Mouse (Mus musculus): ENCODE measurements around the gene Fam129b. TPM values are rescaled to one million over a fixed set of nuclear protein-coding genes. Genes with fewer than 3 reads are reported as not detected.
A peak's percentile ranks its signal among the peaks of the same experiment; 100 is the strongest.

Fam129b gene
- polyA plus RNA-seq, 1 experiment from 2014 or later = 25.3 TPM

DNA sequence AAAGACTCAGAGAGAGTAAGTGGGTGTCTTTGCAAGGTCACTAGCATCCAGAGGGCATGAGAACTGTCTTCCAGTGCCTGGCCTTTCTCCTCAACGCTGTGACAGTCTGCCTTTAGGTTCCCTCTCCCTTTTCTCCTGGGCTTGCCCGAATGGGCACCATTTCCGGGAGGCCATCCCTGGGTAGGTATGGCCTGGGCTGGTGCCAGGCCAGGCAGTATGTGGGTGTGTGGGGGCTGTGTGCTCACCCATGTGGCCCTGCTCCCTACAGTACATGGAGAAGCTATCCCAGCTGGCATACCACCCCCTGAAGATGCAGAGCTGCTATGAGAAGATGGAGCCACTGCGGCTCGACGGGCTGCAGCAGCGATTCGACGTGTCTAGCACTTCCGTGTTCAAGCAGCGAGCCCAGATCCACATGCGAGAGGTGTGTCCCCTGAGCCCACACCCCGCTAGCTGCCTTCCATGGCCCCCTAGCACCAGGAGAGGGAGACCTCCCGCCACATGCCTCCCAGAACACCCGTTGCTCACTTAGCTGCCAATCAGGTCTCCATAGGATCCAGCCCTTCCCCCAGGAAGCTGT, 46.0 kb downstream of the Fam129b start:
- H3K4me1 ChIP-seq (ENCODE audit: control insufficient read depth, insufficient read depth, low read length) = no peaks in the 10 kb centered on the region
- no peak for ATAC-seq
- H3K4me2 ChIP-seq (ENCODE audit: low read length) = no peak overlapping the region
- H3K9me3 ChIP-seq (replicated peaks; ENCODE audit: control insufficient read depth, low read length, poor library complexity, severe bottlenecking) = no peaks in the 10 kb centered on the region
- peaks cover 43% of the 10 kb centered on the region for H3K36me3 ChIP-seq (ENCODE audit: control insufficient read depth, insufficient read depth, low read length)
- H3K27me3 ChIP-seq (ENCODE audit: control insufficient read depth, insufficient read depth, low read depth, low read length) = no peaks in the 10 kb centered on the region
- no peak overlapping the region for H3K9ac ChIP-seq (ENCODE audit: low read depth, low read length)
- WGBS = 90% methylated on average over 15 of the region's 15 CpGs
- H3K27ac ChIP-seq (ENCODE audit: low read length) = no peak overlapping the region
- no peak overlapping the region for H3K4me3 ChIP-seq (ENCODE audit: low read depth, low read length)

DNA sequence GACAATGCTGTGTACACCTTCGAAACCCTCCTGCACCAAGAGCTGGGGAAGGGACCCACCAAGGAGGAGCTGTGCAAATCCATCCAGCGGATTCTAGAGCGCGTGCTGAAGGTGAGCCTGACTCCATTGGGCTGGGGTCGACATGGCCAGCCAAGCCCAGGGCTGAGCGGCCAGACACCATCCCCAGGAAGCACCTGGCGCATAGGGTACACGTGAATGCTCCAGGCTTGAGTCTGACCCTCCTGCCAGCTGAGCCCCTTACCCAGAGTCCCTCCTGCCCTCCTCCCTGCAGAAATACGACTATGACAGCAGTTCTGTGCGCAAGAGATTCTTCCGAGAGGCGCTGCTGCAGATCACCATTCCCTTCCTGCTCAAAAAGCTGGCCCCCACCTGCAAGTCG, 46.6 kb downstream of the Fam129b start:
- WGBS = 90% methylated on average over 13 of the region's 13 CpGs
- ATAC-seq = no peak
- Histone ChIP-seq H3K4me2 (ENCODE audit: low read length) (no peak overlapping the region), H3K36me3 (ENCODE audit: control insufficient read depth, insufficient read depth, low read length) (peaks cover 41% of the 10 kb centered on the region), H3K4me3 (ENCODE audit: low read depth, low read length) (no peak overlapping the region), H3K4me1 (ENCODE audit: control insufficient read depth, insufficient read depth, low read length) (no peaks in the 10 kb centered on the region), H3K27me3 (ENCODE audit: control insufficient read depth, insufficient read depth, low read depth, low read length) (no peaks in the 10 kb centered on the region), H3K27ac (ENCODE audit: low read length) (no peak overlapping the region), H3K9ac (ENCODE audit: low read depth, low read length) (no peak overlapping the region), H3K9me3 (replicated peaks; ENCODE audit: control insufficient read depth, low read length, poor library complexity, severe bottlenecking) (no peaks in the 10 kb centered on the region)

- no peaks in the 10 kb centered on the region for H3K9me3 ChIP-seq (replicated peaks; ENCODE audit: control insufficient read depth, low read length, poor library complexity, severe bottlenecking)
- ATAC-seq = no peak
- H3K27ac ChIP-seq (ENCODE audit: low read length) = no peak overlapping the region
- no peaks in the 10 kb centered on the region for H3K27me3 ChIP-seq (ENCODE audit: control insufficient read depth, insufficient read depth, low read depth, low read length)
- no peaks in the 10 kb centered on the region for H3K4me1 ChIP-seq (ENCODE audit: control insufficient read depth, insufficient read depth, low read length)
- H3K4me2 ChIP-seq (ENCODE audit: low read length) = no peak overlapping the region
- H3K9ac ChIP-seq (ENCODE audit: low read depth, low read length) = no peak overlapping the region
- 93% methylated on average over 23 of the region's 24 CpGs for WGBS
- no peak overlapping the region for H3K4me3 ChIP-seq (ENCODE audit: low read depth, low read length)
- peaks cover 37% of the 10 kb centered on the region for H3K36me3 ChIP-seq (ENCODE audit: control insufficient read depth, insufficient read depth, low read length)
Measured at GRCm38 (mm10) chr2:32923551-32924250, 47.8 kb downstream of the Fam129b start.

GRCm38 (mm10) chr2:32924306-32924844, 48.5 kb downstream of the Fam129b start:
- Histone ChIP-seq H3K4me2 (ENCODE audit: low read length) (no peak overlapping the region), H3K36me3 (ENCODE audit: control insufficient read depth, insufficient read depth, low read length) (peaks cover 31% of the 10 kb centered on the region), H3K27me3 (ENCODE audit: control insufficient read depth, insufficient read depth, low read depth, low read length) (no peaks in the 10 kb centered on the region), H3K4me1 (ENCODE audit: control insufficient read depth, insufficient read depth, low read length) (no peaks in the 10 kb centered on the region), H3K9ac (ENCODE audit: low read depth, low read length) (no peak overlapping the region), H3K9me3 (replicated peaks; ENCODE audit: control insufficient read depth, low read length, poor library complexity, severe bottlenecking) (no peaks in the 10 kb centered on the region), H3K27ac (ENCODE audit: low read length) (no peak overlapping the region), H3K4me3 (ENCODE audit: low read depth, low read length) (no peak overlapping the region)
- WGBS = 69% methylated on average over 10 of the region's 10 CpGs
- no peak for ATAC-seq

DNA sequence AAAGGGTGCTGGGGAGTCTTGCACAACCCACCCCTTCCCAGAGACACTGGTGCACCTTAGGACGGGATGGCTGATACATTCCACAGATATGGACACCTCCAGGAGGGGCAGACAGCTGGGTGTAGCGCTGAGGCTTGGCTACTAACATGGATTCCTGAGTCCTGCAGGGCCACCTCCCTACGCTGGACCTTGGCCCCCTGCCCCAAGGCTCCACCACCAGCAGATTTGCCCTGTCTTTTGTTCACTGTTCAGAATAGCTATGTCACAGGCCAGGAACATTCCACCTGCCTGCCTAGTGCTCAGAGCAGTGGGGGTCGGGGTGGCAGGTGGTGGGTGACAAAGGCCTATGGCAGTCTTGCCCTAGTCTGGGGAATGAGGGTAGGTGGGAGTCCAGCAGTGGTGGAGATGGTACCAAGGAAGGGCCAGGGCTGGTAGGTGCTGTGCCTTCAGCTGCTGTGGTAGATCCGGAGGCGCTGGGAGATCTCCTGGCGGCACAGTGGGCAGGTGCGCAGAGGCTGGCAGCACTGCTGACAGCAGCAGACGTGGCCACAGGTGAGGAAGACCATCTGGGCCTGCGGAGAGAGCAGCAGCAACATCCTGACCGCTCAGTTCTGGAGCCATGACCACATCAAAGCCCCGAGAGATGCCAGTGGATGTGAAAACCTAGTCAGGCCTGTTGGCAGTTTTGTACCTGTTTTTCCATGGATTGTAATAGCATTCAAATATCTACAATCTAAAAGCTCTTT, 50.6 kb downstream of the Fam129b start:
- no peaks in the 10 kb centered on the region for H3K27me3 ChIP-seq (ENCODE audit: control insufficient read depth, insufficient read depth, low read depth, low read length)
- H3K9me3 ChIP-seq (replicated peaks; ENCODE audit: control insufficient read depth, low read length, poor library complexity, severe bottlenecking) = no peaks in the 10 kb centered on the region
- H3K9ac ChIP-seq (ENCODE audit: low read depth, low read length) = no peak overlapping the region
- H3K4me3 ChIP-seq (ENCODE audit: low read depth, low read length) = no peak overlapping the region
- peaks cover 18% of the 10 kb centered on the region for H3K36me3 ChIP-seq (ENCODE audit: control insufficient read depth, insufficient read depth, low read length)
- H3K4me1 ChIP-seq (ENCODE audit: control insufficient read depth, insufficient read depth, low read length) = no peaks in the 10 kb centered on the region
- no peak for ATAC-seq
- 91% methylated on average over 12 of the region's 12 CpGs for WGBS
- H3K27ac ChIP-seq (ENCODE audit: low read length) = no peak overlapping the region
- H3K4me2 ChIP-seq (ENCODE audit: low read length) = no peak overlapping the region

DNA sequence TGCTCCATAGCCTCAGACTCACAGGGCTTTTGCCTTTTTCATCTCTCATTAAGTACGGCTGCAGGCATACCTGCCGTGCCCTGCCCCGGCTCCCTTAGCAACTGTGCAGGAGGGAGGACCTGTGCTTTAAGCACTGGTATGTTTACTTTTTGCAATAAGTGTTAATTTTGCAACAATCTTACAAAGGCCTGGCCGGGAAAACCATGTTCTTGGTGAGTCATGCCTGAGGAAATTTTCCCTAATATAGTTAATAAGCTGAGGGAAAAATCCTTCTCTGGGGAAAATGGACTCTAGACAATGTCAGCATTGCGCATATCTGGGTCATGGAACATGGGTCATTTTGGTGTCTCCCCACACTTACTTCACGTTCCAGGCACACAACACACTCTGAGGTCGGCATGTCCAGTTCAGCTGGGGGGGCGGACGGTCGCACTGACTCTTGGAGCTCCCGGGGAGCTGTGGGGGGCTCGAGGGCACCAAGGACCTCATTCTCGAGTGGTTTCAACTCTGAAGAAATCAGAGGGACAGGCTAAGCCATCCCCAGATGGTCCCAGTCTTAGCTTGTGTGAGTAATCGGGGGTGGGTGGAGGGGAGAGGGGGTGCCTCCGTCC, 51.8 kb downstream of the Fam129b start:
- no peak overlapping the region for H3K4me2 ChIP-seq (ENCODE audit: low read length)
- no peak overlapping the region for H3K9ac ChIP-seq (ENCODE audit: low read depth, low read length)
- no peak overlapping the region for H3K27ac ChIP-seq (ENCODE audit: low read length)
- H3K27me3 ChIP-seq (ENCODE audit: control insufficient read depth, insufficient read depth, low read depth, low read length) = no peaks in the 10 kb centered on the region
- H3K36me3 ChIP-seq (ENCODE audit: control insufficient read depth, insufficient read depth, low read length) = peaks cover 10% of the 10 kb centered on the region
- no peak for ATAC-seq
- H3K9me3 ChIP-seq (replicated peaks; ENCODE audit: control insufficient read depth, low read length, poor library complexity, severe bottlenecking) = no peaks in the 10 kb centered on the region
- no peaks in the 10 kb centered on the region for H3K4me1 ChIP-seq (ENCODE audit: control insufficient read depth, insufficient read depth, low read length)
- 72% methylated on average over 15 of the region's 15 CpGs for WGBS
- no peak overlapping the region for H3K4me3 ChIP-seq (ENCODE audit: low read depth, low read length)

DNA sequence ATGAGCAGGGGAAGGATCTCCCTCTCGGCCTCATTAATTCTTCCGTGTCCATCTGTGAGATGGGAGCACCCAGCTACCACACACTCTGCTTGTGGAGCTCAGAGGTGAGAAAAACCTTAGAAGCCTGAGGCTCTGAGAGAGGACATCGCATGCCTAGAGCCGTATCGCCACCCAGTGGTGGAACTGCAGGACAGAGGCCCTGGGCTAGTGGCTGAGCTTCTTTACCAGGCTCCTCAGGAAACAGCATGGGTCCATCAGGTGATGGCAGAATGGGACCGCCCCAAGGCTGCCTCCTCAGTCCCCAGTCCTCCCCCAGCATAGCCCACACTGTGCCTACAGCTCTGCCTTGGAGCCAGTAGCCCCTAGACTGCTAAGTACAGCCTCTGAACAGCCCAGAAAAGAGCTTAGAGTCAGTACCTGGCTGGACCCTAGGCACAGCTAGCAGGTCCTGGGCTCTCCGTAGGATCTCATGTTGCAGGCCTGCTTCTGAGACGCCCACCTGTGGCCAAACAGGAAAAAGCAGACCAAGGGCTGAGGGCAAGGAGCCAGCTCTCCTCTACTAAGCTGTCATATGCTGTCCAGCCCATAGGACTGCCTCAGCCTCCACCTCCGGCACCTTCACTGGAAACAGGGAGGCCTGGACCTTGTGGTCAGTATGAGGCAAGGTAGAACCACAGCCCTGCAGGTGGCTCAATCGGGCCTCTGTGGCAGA, 52.5 kb downstream of the Fam129b start:
- WGBS = 29% methylated on average over 10 of the region's 10 CpGs
- Histone ChIP-seq H3K27ac (ENCODE audit: low read length) (no peak overlapping the region), H3K9ac (ENCODE audit: low read depth, low read length) (0 out of 2 replicates have a peak overlapping the region, but pooled peaks have one; percentile 1), H3K4me3 (ENCODE audit: low read depth, low read length) (no peak overlapping the region), H3K9me3 (replicated peaks; ENCODE audit: control insufficient read depth, low read length, poor library complexity, severe bottlenecking) (no peaks in the 10 kb centered on the region), H3K27me3 (ENCODE audit: control insufficient read depth, insufficient read depth, low read depth, low read length) (no peaks in the 10 kb centered on the region), H3K4me2 (ENCODE audit: low read length) (no peak overlapping the region), H3K4me1 (ENCODE audit: control insufficient read depth, insufficient read depth, low read length) (no peaks in the 10 kb centered on the region), H3K36me3 (ENCODE audit: control insufficient read depth, insufficient read depth, low read length) (peaks cover 5% of the 10 kb centered on the region)
- ATAC-seq = peak; percentile 49

DNA sequence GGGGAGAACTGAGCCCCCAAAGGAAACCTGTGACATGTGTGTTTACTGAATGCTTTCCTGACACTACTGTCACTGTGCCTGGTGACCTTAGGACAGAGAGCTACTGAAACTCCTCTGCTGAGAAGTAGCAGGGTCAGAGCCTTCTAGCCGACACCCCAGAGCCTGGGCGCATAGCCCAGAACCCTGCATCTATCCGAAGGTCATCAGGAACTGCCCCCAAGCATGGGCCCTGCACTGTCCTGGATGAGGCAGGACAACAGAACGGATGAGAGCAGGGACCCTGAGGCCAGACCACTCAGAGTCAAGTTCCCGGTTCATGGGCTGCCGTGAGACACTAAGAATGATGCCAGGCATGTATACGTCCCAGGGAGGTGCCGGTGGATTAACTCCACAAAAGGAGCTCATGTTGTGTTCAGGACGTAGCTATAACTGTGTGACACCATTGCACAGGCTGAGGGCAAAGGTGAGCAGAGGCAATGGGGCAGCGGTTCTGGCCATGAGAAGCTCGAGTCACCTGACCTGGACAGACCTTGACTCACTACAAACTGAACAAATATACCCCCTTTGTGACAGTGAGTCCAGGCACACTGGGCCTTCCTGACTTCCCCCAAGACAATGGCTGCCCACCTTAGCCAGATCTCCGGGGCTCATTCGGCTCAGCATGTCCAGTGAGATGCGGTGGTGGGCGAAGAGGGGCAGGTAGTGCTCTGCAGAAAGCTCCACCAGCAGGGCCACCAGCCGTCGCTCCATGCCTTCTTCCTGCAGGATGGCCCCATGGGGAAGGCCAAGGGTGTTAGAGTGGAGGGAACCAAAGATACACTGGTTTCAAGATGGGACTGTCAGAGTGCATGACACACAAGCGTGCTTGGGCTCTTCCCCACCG, 53.3 kb downstream of the Fam129b start:
- no peak overlapping the region for H3K4me2 ChIP-seq (ENCODE audit: low read length)
- no peaks in the 10 kb centered on the region for H3K27me3 ChIP-seq (ENCODE audit: control insufficient read depth, insufficient read depth, low read depth, low read length)
- H3K9ac ChIP-seq (ENCODE audit: low read depth, low read length) = no peak overlapping the region; the same call in 1 of the 2 replicates
- H3K4me1 ChIP-seq (ENCODE audit: control insufficient read depth, insufficient read depth, low read length) = no peaks in the 10 kb centered on the region
- H3K9me3 ChIP-seq (replicated peaks; ENCODE audit: control insufficient read depth, low read length, poor library complexity, severe bottlenecking) = no peaks in the 10 kb centered on the region
- no peak overlapping the region for H3K4me3 ChIP-seq (ENCODE audit: low read depth, low read length)
- peak; percentile 11; the same call in 1 of the 2 replicates for ATAC-seq
- WGBS = 87% methylated on average over 19 of the region's 19 CpGs
- no peak overlapping the region for H3K27ac ChIP-seq (ENCODE audit: low read length)
- no peaks in the 10 kb centered on the region; the same call in none of the 2 replicates for H3K36me3 ChIP-seq (ENCODE audit: control insufficient read depth, insufficient read depth, low read length)
